Mouse (Mus musculus) testis, adult 2 months (tissue): Measurements from ENCODE around the gene Gm13288.

Experiments used
- CTCF ChIP-seq: fragments of 200-500 bp; IDR thresholded peaks from 2 replicates; pipeline ENCODE4 v1.5.1; 2012; ENCODE audit warnings: low read depth, mild to moderate bottlenecking, inconsistent platforms, low read length, moderate library complexity; ENCODE audit not compliant: control insufficient read depth, insufficient read depth, insufficient replicate concordance
- POLR2A ChIP-seq: fragments of 200-500 bp; IDR thresholded peaks from 2 replicates; pipeline ENCODE4 v1.6.1; 2012; ENCODE audit warnings: low read depth, mild to moderate bottlenecking, inconsistent platforms, low read length, moderate library complexity; ENCODE audit not compliant: control insufficient read depth

GRCm38 (mm10) chr4:88841438-88841911 lies 36.1 kb downstream of the Gm13288 start, which contains the start of gene Ifna4:
- TF ChIP-seq POLR2A (no peak), CTCF (no peak)
